Mouse (Mus musculus) embryonic facial prominence, embryonic 15.5 days (tissue): ENCODE measurements around the gene Nupl2. TPM values are rescaled to one million over a fixed set of nuclear protein-coding genes. Genes with fewer than 3 reads are reported as not detected.

ENCODE experiments used
- ATAC-seq: fragments of 200-750 bp; cut with Nextera tagmentation; 2 replicates; pipeline ENCODE4 v1.8.0; 2017; ENCODE audit warnings: low read depth, moderate TSS enrichment; ENCODE audit not compliant: insufficient number of reproducible peaks, low FRiP score, low TSS enrichment
- H3K27ac ChIP-seq: fragments of 300-500 bp; sonication (generic); replicated peaks from 2 replicates; pipeline ENCODE4 v1.5.1; 2015; ENCODE audit warnings: mild to moderate bottlenecking, inconsistent platforms
- H3K27me3 ChIP-seq: fragments of 300-500 bp; sonication (generic); 2 replicates; pipeline ENCODE4 v1.6.1; 2015; ENCODE audit warnings: inconsistent platforms
- H3K36me3 ChIP-seq: fragments of 300-500 bp; sonication (generic); 2 replicates; pipeline ENCODE4 v1.6.1; 2015; ENCODE audit warnings: mild to moderate bottlenecking, inconsistent platforms
- H3K4me1 ChIP-seq: fragments of 300-500 bp; sonication (generic); 2 replicates; pipeline ENCODE4 v1.6.1; 2015; ENCODE audit warnings: inconsistent platforms
- H3K4me2 ChIP-seq: fragments of 300-500 bp; sonication (generic); replicated peaks from 2 replicates; pipeline ENCODE4 v1.6.1; 2015; ENCODE audit warnings: mild to moderate bottlenecking, inconsistent platforms
- H3K4me3 ChIP-seq: fragments of 300-500 bp; sonication (generic); replicated peaks from 2 replicates; pipeline ENCODE4 v1.5.1; 2015; ENCODE audit warnings: mild to moderate bottlenecking, inconsistent platforms
- H3K9ac ChIP-seq: fragments of 300-500 bp; sonication (generic); 2 replicates; pipeline ENCODE4 v1.6.1; 2015; ENCODE audit warnings: inconsistent platforms
- H3K9me3 ChIP-seq: fragments of 300-500 bp; sonication (generic); replicated peaks from 2 replicates; pipeline ENCODE4 v1.6.1; 2016; ENCODE audit warnings: inconsistent platforms
- WGBS: fragments of 180-500 bp; shearing (Covaris S2); methylation state at CpG from one replicate; pipeline ENCODE4 v1.1.7; 2015; 5-methylcytosine and 5-hydroxymethylcytosine counted together
- polyA plus RNA-seq: library from polyadenylated mRNA; unstranded; fragments of >200 nt; fragmentation: Nextera tagmentation; extraction: Ambion mirVana; gene quantifications from 2 replicates; pipeline ENCODE4 v1.2.1, GENCODE M21; 2015

Gene Nupl2
- polyA plus RNA-seq = 13.3 and 15.7 TPM in 2 replicates

- Histone ChIP-seq H3K4me2 (peak within 1 kb of the TSS; percentile 70), H3K4me1 (peaks cover 9% of the 10 kb centered on the region; the same call in 1 of the 2 replicates), H3K9me3 (no peaks in the 10 kb centered on the region), H3K27ac (peak within 1 kb of the TSS; percentile 68; the same call in 1 of the 2 replicates), H3K4me3 (peak within 1 kb of the TSS; percentile 76), H3K9ac (peak within 1 kb of the TSS; percentile 94), H3K36me3 (peaks cover 12% of the 10 kb centered on the region), H3K27me3 (no peaks in the 10 kb centered on the region)
- under 1% methylated on average over 52 of the region's 52 CpGs for WGBS
- ATAC-seq = peak; percentile 96
These were observed at the start of gene Nupl2 for GRCm38 (mm10) chr5:24164789-24165445. Gene Nupl2 (plus strand): TSS chr5:24164963.

GRCm38 (mm10) chr5:24122221-24122620 is 42.5 kb upstream of the Nupl2 start:
- Histone ChIP-seq H3K9me3 (no peaks in the 10 kb centered on the region), H3K4me3 (no peak overlapping the region), H3K9ac (no peak overlapping the region), H3K4me1 (no peaks in the 10 kb centered on the region), H3K27ac (no peak overlapping the region), H3K4me2 (no peak overlapping the region), H3K27me3 (no peaks in the 10 kb centered on the region), H3K36me3 (no peaks in the 10 kb centered on the region; the same call in 1 of the 2 replicates)
- 87% methylated on average over 2 of the region's 2 CpGs for WGBS
- ATAC-seq = no peak

- Histone ChIP-seq H3K4me1 (no peaks in the 10 kb centered on the region), H3K9me3 (no peaks in the 10 kb centered on the region), H3K27ac (no peak overlapping the region), H3K36me3 (peaks cover 3% of the 10 kb centered on the region; the same call in 1 of the 2 replicates), H3K9ac (no peak overlapping the region), H3K4me2 (no peak overlapping the region), H3K4me3 (no peak overlapping the region), H3K27me3 (no peaks in the 10 kb centered on the region)
- WGBS = 41% methylated on average over 1 of the region's 1 CpGs
- ATAC-seq = no peak
These were observed 40.6 kb upstream of the Nupl2 start for GRCm38 (mm10) chr5:24124175-24124574.

GRCm38 (mm10) chr5:24124579-24125276 is 40.0 kb upstream of the Nupl2 start:
- no peak overlapping the region for H3K4me3 ChIP-seq
- 55% methylated on average over 3 of the region's 3 CpGs for WGBS
- no peak overlapping the region for H3K27ac ChIP-seq
- H3K36me3 ChIP-seq = peaks cover 3% of the 10 kb centered on the region; the same call in 1 of the 2 replicates
- no peaks in the 10 kb centered on the region for H3K27me3 ChIP-seq
- no peak overlapping the region for H3K4me2 ChIP-seq
- H3K9me3 ChIP-seq = no peaks in the 10 kb centered on the region
- H3K9ac ChIP-seq = no peak overlapping the region
- H3K4me1 ChIP-seq = no peaks in the 10 kb centered on the region
- no peak for ATAC-seq

GRCm38 (mm10) chr5:24125910-24126636 is 38.7 kb upstream of the Nupl2 start:
- Histone ChIP-seq H3K9me3 (no peaks in the 10 kb centered on the region), H3K36me3 (0 out of 2 replicates have a peak, but pooled peaks cover 3% of the 10 kb centered on the region), H3K4me2 (no peak overlapping the region), H3K9ac (no peak overlapping the region), H3K4me1 (no peaks in the 10 kb centered on the region), H3K4me3 (no peak overlapping the region), H3K27me3 (no peaks in the 10 kb centered on the region), H3K27ac (no peak overlapping the region)
- ATAC-seq = no peak
- WGBS = 55% methylated on average over 1 of the region's 1 CpGs

- Histone ChIP-seq H3K4me3 (no peak overlapping the region), H3K27me3 (no peaks in the 10 kb centered on the region), H3K27ac (no peak overlapping the region), H3K4me1 (no peaks in the 10 kb centered on the region), H3K9me3 (no peaks in the 10 kb centered on the region), H3K36me3 (0 out of 2 replicates have a peak, but pooled peaks cover 3% of the 10 kb centered on the region), H3K9ac (no peak overlapping the region), H3K4me2 (no peak overlapping the region)
- 74% methylated on average over 4 of the region's 4 CpGs for WGBS
- no peak for ATAC-seq
These were observed 37.8 kb upstream of the Nupl2 start for GRCm38 (mm10) chr5:24126967-24127366.

GRCm38 (mm10) chr5:24146964-24147363 is 17.8 kb upstream of the Nupl2 start:
- H3K36me3 ChIP-seq = peaks cover 52% of the 10 kb centered on the region

GRCm38 (mm10) chr5:24152199-24152598 is 12.6 kb upstream of the Nupl2 start:
- no peak for ATAC-seq
- H3K27me3 ChIP-seq = no peaks in the 10 kb centered on the region
- no peak overlapping the region for H3K9ac ChIP-seq
- H3K4me3 ChIP-seq = no peak overlapping the region
- no peak overlapping the region for H3K4me2 ChIP-seq
- H3K27ac ChIP-seq = no peak overlapping the region
- H3K9me3 ChIP-seq = no peaks in the 10 kb centered on the region
- peaks cover 31% of the 10 kb centered on the region for H3K36me3 ChIP-seq
- no peaks in the 10 kb centered on the region for H3K4me1 ChIP-seq

More at GRCm38 (mm10) chr5:24146964-24147363, 17.8 kb upstream of the Nupl2 start:
- 91% methylated on average over 5 of the region's 5 CpGs for WGBS
- Histone ChIP-seq H3K4me2 (no peak overlapping the region), H3K4me1 (no peaks in the 10 kb centered on the region), H3K4me3 (no peak overlapping the region), H3K27me3 (no peaks in the 10 kb centered on the region), H3K9ac (no peak overlapping the region), H3K27ac (no peak overlapping the region), H3K9me3 (no peaks in the 10 kb centered on the region)
- no peak for ATAC-seq

GRCm38 (mm10) chr5:24156774-24157173 is 8.0 kb upstream of the Nupl2 start:
- Histone ChIP-seq H3K4me3 (no peak overlapping the region), H3K4me1 (no peaks in the 10 kb centered on the region), H3K27me3 (no peaks in the 10 kb centered on the region), H3K9me3 (no peaks in the 10 kb centered on the region), H3K36me3 (peaks cover 29% of the 10 kb centered on the region), H3K9ac (no peak overlapping the region), H3K27ac (no peak overlapping the region), H3K4me2 (no peak overlapping the region)
- 88% methylated on average over 6 of the region's 6 CpGs for WGBS
- ATAC-seq = no peak

DNA sequence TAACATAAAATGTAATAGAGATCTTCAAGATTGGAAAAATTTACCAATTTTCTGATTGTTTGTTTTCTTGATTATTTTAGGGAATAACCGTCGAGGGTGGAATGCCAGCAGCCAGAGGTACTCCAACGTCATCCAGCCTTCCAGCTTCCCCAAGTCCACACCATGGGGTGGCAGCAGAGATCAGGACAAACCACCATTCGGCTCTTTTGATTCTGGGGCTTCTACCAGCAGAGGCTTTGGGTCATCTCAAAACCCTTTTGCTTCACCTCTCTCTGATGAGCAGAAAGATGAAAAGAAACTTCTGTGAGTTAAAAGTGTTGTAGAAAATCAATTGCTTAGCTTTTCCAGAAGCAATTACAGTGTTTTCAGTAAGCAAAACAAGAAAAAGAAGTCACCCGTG is 2.5 kb downstream of the Nupl2 start:
- no peaks in the 10 kb centered on the region for H3K9me3 ChIP-seq
- H3K9ac ChIP-seq = no peak overlapping the region
- H3K4me3 ChIP-seq = no peak overlapping the region
- no peaks in the 10 kb centered on the region for H3K27me3 ChIP-seq
- H3K27ac ChIP-seq = no peak overlapping the region
- peaks cover 9% of the 10 kb centered on the region; the same call in 1 of the 2 replicates for H3K4me1 ChIP-seq
- H3K4me2 ChIP-seq = no peak overlapping the region
- 37% methylated on average over 5 of the region's 5 CpGs for WGBS
- ATAC-seq = no peak
- H3K36me3 ChIP-seq = peaks cover 18% of the 10 kb centered on the region

DNA sequence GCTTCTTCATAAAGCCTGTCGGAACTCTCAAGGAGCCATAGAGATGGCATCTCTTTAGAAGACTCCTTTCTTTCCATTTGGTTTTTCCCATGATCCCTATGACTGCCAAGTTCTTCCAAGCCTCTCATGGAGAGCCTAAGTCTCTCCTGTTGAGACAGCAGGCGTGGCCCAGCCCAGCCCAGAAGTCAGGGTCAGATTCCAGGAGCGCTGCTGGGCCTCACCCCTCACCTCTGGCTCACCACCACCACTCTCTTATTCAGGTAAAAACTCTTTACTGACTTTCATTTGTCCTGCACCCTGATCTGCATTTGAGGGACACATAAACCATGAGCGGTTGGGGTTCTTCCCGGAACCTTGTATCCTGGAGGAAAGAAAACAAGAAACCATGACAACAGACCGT is 5.1 kb downstream of the Nupl2 start:
- Histone ChIP-seq H3K27ac (no peak overlapping the region), H3K27me3 (no peaks in the 10 kb centered on the region), H3K4me3 (no peak overlapping the region), H3K9me3 (no peaks in the 10 kb centered on the region), H3K36me3 (peaks cover 21% of the 10 kb centered on the region), H3K4me1 (peaks cover 7% of the 10 kb centered on the region; the same call in 1 of the 2 replicates), H3K9ac (no peak overlapping the region), H3K4me2 (no peak overlapping the region)
- ATAC-seq = no peak
- WGBS = 93% methylated on average over 6 of the region's 6 CpGs
